Mouse (Mus musculus) heart, postnatal 0 days (tissue): ENCODE measurements at regions not wholly inside any gene's neighbourhood (a gene's known extent, or its start where the extent isn't known, plus 50 kb on each side); places are given as distances from the start of the nearest gene placed in this dataset.

ENCODE experiments used
- CTCF ChIP-seq: IDR thresholded peaks from 2 replicates; pipeline ENCODE4 v1.5.1; 2016; ENCODE audit warnings: antibody characterized with exemption, control low read depth, low read depth
- EP300 ChIP-seq: IDR thresholded peaks from 2 replicates; pipeline ENCODE4 v1.6.1; 2016; ENCODE audit warnings: antibody characterized with exemption, low read depth

DNA sequence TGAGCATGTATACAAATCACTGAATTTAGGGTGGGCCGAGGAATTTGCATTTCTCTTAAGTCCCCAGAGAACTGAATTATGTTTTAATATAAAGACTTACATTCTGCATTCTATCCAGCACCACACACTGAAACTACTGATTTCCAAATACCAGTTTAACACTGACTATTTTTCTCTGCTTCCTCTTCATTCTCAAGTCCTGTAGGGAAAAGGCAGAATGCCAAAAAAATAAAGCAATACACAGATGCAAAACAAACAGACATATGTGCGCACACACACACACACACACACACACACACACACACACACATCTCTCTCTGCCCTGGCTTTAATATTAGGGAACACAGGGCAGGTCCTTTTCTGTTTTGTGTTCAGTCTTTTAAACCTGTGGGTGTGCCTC, 79.6 kb upstream of the Cd93 start:
- no peak for TF ChIP-seq CTCF
- TF ChIP-seq EP300: no peak
